Mouse (Mus musculus) megakaryocyte progenitor cell, adult 5-6 weeks (primary cell): ENCODE data around the gene Cox5a. TPM values are rescaled to one million over a fixed set of nuclear protein-coding genes. Genes with fewer than 3 reads are reported as not detected.

Source experiments
- ATAC-seq: replicated peaks from 2 replicates; pipeline ENCODE4 v1.8.0; 2016; ENCODE audit warnings: mild to moderate bottlenecking, moderate TSS enrichment, inconsistent platforms; ENCODE audit not compliant: poor library complexity
- total RNA-seq, 2 experiments: library from RNA; stranded (forward) in 1 of 2; stranded (reverse) in 1 of 2; fragments of 157-497, 149-512 nt in 1 of 2; fragments of 200-1000 nt in 1 of 2; gene quantifications; 2 replicates each; pipeline versions ENCODE4 v1.2.3 to v1.2.4; 2015 to 2017

Cox5a gene
- total RNA-seq, 2 experiments from 2014 or later: 114 to 644 TPM

- peak; percentile 89 for ATAC-seq
Measured at GRCm38 (mm10) chr9:57560861-57561710, 40.0 kb downstream of the Cox5a start, which contains the start of gene Scamp2. Gene Scamp2, plus strand, starts transcription at chr9:57560943.

GRCm38 (mm10) chr9:57561711-57562099, 40.6 kb downstream of the Cox5a start:
- no peak for ATAC-seq

- peak; percentile 40 for ATAC-seq
Measured at GRCm38 (mm10) chr9:57562896-57563372, 41.9 kb downstream of the Cox5a start.

GRCm38 (mm10) chr9:57564609-57565008, 43.5 kb downstream of the Cox5a start:
- no peak for ATAC-seq

- peak; percentile 42 for ATAC-seq
Measured at GRCm38 (mm10) chr9:57565741-57566221, 44.7 kb downstream of the Cox5a start.

- ATAC-seq: no peak
Measured at GRCm38 (mm10) chr9:57566846-57567245, 45.8 kb downstream of the Cox5a start.

- ATAC-seq: no peak
Measured at GRCm38 (mm10) chr9:57568500-57568899, 47.4 kb downstream of the Cox5a start.

- ATAC-seq: no peak
Measured at GRCm38 (mm10) chr9:57574397-57574796, 53.3 kb downstream of the Cox5a start.

GRCm38 (mm10) chr9:57575577-57575976, 54.5 kb downstream of the Cox5a start:
- no peak for ATAC-seq

- ATAC-seq: peak; percentile 90
Measured at GRCm38 (mm10) chr9:57577144-57577849, 56.2 kb downstream of the Cox5a start.

Other genes with a start within 250 kb of the Cox5a start
- gene Ppcdc, start 81.2 kb upstream of the Cox5a start, total RNA-seq (2015): 13.4 and 15.4 TPM in 2 replicates
- gene Ppcdc, start 81.2 kb upstream of the Cox5a start, total RNA-seq (2017): 15.9 and 19.1 TPM in 2 replicates
- 0.77 and 1.9 TPM in 2 replicates for gene Scamp5, start 53.2 kb upstream of the Cox5a start, total RNA-seq (2015)
- 1.1 and 1.8 TPM in 2 replicates for gene Scamp5, start 53.2 kb upstream of the Cox5a start, total RNA-seq (2017)
- gene Rpp25, start 17.2 kb upstream of the Cox5a start, total RNA-seq (2015): 0.12 and 0.30 TPM in 2 replicates
- gene Rpp25, start 17.2 kb upstream of the Cox5a start, total RNA-seq (2017): 0.20 TPM in 1 of 2 replicates, not detected in the other
- 4.5 and 6.9 TPM in 2 replicates for gene Fam219b, start 16.3 kb downstream of the Cox5a start, total RNA-seq (2015)
- 9.2 and 12.8 TPM in 2 replicates for gene Fam219b, start 16.3 kb downstream of the Cox5a start, total RNA-seq (2017)
- gene Mpi, start 31.5 kb downstream of the Cox5a start, total RNA-seq (2015): 15.5 and 21.5 TPM in 2 replicates
- 14.0 and 17.2 TPM in 2 replicates for gene Mpi, start 31.5 kb downstream of the Cox5a start, total RNA-seq (2017)
- 71.1 and 73.2 TPM in 2 replicates for gene Scamp2, start 39.7 kb downstream of the Cox5a start, total RNA-seq (2015)
- gene Scamp2, start 39.7 kb downstream of the Cox5a start, total RNA-seq (2017): 26.2 and 28.2 TPM in 2 replicates
- 4.0 and 4.6 TPM in 2 replicates for gene Ulk3, start 68.2 kb downstream of the Cox5a start, total RNA-seq (2015)
- gene Ulk3, start 68.2 kb downstream of the Cox5a start, total RNA-seq (2017): 1.8 and 2.9 TPM in 2 replicates
- gene Cplx3, start 85.0 kb downstream of the Cox5a start, total RNA-seq (2015): not detected in 2 replicates
- gene Cplx3, start 85.0 kb downstream of the Cox5a start, total RNA-seq (2017): not detected in 2 replicates
- not detected in 2 replicates for gene Lman1l, start 99.5 kb downstream of the Cox5a start, total RNA-seq (2015)
- gene Lman1l, start 99.5 kb downstream of the Cox5a start, total RNA-seq (2017): not detected in 2 replicates
- gene Csk, start 132.4 kb downstream of the Cox5a start, total RNA-seq (2015): 58.6 and 71.3 TPM in 2 replicates
- gene Csk, start 132.4 kb downstream of the Cox5a start, total RNA-seq (2017): 119 and 152 TPM in 2 replicates
- not detected in 2 replicates for gene Cyp1a2, start 162.4 kb downstream of the Cox5a start, total RNA-seq (2015)
- gene Cyp1a2, start 162.4 kb downstream of the Cox5a start, total RNA-seq (2017): not detected in 2 replicates
- 0.39 TPM in 1 of 2 replicates, not detected in the other for gene Cyp1a1, start 166.7 kb downstream of the Cox5a start, total RNA-seq (2015)
- 0.20 TPM in 1 of 2 replicates, not detected in the other for gene Cyp1a1, start 166.7 kb downstream of the Cox5a start, total RNA-seq (2017)
- gene Edc3, start 187.3 kb downstream of the Cox5a start, total RNA-seq (2015): 6.4 and 8.2 TPM in 2 replicates
- 4.5 and 4.8 TPM in 2 replicates for gene Edc3, start 187.3 kb downstream of the Cox5a start, total RNA-seq (2017)
- gene Clk3, start 244.6 kb downstream of the Cox5a start, total RNA-seq (2015): 32.6 and 43.0 TPM in 2 replicates
- gene Clk3, start 244.6 kb downstream of the Cox5a start, total RNA-seq (2017): 36.4 and 40.8 TPM in 2 replicates